Mouse (Mus musculus): ENCODE measurements around the gene Rnf222.
"Not testable (repeated sequence)": the region's sequence is repeated elsewhere in the genome, so short reads cannot be mapped to it uniquely, and the experiment has no call there.

Rnf222 gene

GRCm38 (mm10) chr11:68914566-68914965, 26.2 kb downstream of the Rnf222 start:
- DNase-seq: no peak

- DNase-seq: no peak
Measured at GRCm38 (mm10) chr11:68923191-68923590, 34.8 kb downstream of the Rnf222 start.

GRCm38 (mm10) chr11:68924749-68925148, 36.4 kb downstream of the Rnf222 start:
- no peak for DNase-seq

- no peak for DNase-seq
Measured at GRCm38 (mm10) chr11:68926981-68927380, 38.6 kb downstream of the Rnf222 start, which contains the start of gene Odf4. Gene Odf4 (minus strand): TSS chr11:68927081.

- no peak for DNase-seq
Measured at GRCm38 (mm10) chr11:68929947-68930346, 41.6 kb downstream of the Rnf222 start.

GRCm38 (mm10) chr11:68933885-68934507, 45.6 kb downstream of the Rnf222 start:
- no peak for DNase-seq

GRCm38 (mm10) chr11:68936951-68937350, 48.6 kb downstream of the Rnf222 start:
- DNase-seq: not testable (repeated sequence)

- DNase-seq: peak; percentile 87
Measured at GRCm38 (mm10) chr11:68939451-68940304, 51.3 kb downstream of the Rnf222 start.

GRCm38 (mm10) chr11:68940516-68940915, 52.2 kb downstream of the Rnf222 start:
- no peak for DNase-seq

GRCm38 (mm10) chr11:68942731-68943130, 54.4 kb downstream of the Rnf222 start:
- no peak for DNase-seq

- no peak for DNase-seq
Measured at GRCm38 (mm10) chr11:68945245-68945644, 56.9 kb downstream of the Rnf222 start.
